Mouse (Mus musculus) mouse trophoblast stem cell (cell line): ENCODE measurements around the gene Amn1.
"Not testable (repeated sequence)": the region's sequence is repeated elsewhere in the genome, so short reads cannot be mapped to it uniquely, and the experiment has no call there.

ENCODE experiments used
- in situ Hi-C, 2 experiments: fragments of 300-500 bp; cut with MseI, MboI; formaldehyde crosslinking; loops; 2 replicates in 1 of 2; 3 replicates in 1 of 2; pipeline ENCODE4 v1.15.1; 2025

The Amn1 gene

DNA sequence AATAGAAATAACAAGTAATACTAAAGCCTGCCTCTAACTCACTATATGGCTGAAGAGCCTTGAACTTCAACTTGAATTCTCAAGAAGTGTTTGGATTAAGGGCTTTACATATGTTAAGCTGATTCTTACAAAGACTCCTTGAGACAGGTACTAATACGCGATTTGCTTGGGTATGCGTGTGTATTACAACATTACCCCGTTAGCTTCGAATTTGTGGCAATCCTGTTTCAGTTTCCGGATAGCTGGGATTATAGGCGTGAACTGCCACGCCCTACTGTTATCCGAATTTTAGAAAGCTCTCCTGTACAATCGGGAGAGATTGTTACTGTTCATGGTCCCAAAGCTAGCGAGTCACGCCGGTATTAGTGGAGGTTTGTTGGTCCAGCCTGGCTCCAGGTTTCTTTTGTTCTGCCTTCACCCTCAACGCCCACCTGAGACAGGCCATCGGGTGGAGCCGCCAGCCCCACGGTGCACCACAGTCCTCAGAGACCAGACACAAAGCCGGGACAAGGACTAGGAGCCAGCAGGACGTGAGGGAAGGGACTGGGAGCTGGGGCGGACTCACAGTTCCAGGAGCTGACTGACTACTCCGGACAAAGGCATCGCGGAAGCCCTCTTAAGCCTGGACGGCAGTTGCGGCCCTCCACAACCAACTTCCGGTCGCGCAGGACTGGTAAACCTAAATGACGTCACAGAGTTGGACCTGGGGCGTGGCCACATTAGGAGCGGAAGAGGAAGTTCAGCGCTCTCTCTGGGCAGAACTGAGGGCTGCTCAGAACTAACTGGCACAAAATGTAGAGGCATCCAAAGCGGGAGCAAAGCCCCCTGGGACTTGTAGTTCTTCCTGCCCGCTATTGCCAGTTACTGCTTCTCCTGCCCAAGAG, at the start of gene Amn1:
Gene Amn1, minus strand, starts transcription at position 672 of the 884 bp plus-strand sequence.
- in situ Hi-C loops = no loop called here

DNA sequence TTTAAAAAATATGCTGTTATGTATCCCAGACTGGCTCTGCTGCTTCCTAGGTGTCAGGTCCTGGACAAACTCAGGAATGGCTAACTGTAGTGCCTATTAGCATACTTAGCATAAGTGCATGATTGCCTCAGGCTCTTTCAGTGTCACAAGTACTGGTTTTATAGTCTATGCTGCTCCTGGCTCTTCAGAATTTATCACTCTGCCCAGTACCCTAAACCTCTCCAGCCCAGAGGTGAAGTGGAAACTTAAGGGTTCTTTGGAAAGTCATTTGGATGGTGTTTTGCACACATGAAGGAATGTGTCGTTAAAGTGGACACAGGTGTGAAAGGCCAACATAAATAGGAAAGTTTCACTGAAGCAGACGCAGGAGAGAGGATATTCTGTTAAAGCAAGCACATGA, 48.3 kb upstream of the Amn1 start:
- in situ Hi-C loops = no loop called here

DNA sequence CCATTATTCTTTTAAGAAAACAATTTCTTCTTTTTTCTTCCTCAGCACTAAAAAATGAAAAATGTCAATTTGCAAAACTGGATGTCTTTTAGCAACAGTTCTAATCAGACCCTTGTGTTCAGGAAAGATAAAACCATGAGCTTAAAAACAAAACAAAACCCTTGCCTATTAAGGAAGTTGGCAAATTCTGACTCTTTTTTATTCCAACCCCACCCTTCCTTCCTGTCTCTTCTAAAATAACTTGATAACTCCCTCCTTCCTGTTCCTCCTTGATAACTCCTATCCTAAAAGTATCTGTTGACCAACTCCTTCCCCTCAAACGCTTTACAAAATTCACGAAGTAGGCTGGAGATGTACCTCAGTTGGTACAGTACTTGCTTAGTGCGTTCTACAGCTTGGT, 45.4 kb upstream of the Amn1 start:
- in situ Hi-C loops = no loop called here

DNA sequence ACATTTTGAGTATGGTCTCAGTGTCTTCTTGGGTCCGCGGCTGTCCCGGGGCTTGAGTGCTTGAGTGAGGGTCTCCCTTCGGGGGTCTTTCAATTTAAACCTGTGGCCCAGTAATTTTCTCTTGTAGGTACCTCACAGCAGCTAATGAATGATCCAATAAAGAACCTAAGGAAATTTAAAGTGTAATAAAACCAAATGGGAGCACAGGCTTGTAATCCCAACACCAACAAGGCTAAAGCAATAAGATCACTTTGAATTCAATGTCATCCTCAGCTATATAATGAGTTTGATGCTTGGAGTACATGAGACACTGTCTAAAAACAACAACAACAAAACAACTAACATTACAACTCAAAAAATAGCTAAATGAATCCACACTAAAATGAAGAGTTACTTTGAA, 36.2 kb upstream of the Amn1 start:
- in situ Hi-C loops = no loop called here

DNA sequence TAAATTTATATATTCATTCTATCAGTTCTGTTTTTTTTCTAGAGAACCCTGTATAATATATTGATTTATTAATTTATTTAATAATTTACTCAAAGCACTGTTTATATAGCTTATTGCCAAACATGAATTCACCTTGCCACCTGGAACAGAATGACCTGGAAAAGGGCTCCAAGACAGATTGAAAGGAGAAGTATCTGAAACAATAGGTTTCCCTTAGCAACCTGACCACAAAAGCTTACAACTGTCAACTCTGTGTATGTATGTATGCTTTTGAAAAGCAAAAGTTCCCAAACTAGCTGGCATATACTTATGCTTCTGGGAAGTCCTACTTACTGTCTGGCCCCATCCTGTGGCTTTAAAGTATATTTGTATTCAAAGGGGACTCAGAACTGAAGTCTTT, 32.8 kb upstream of the Amn1 start:
- in situ Hi-C loops = no loop called here

DNA sequence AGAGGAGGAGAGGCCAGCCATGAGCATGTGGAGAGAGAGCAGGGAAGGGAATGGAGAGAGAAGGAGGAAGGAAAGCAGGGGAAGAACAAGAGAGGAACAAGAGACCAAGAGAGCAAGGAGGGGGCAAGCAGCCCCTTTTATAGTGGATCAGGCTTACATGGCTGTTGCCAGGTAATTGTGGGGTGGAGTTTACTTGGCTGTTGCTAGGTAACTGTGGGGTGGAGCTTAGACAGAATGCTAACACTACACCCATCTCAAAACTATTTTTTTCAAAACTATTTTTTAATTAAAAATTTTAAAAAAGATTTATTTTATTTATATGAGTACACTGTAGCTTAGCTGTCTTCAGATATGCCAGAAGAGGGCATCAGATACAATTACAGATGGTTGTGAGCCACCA, 10.1 kb upstream of the Amn1 start:
- in situ Hi-C loops = no loop called here

DNA sequence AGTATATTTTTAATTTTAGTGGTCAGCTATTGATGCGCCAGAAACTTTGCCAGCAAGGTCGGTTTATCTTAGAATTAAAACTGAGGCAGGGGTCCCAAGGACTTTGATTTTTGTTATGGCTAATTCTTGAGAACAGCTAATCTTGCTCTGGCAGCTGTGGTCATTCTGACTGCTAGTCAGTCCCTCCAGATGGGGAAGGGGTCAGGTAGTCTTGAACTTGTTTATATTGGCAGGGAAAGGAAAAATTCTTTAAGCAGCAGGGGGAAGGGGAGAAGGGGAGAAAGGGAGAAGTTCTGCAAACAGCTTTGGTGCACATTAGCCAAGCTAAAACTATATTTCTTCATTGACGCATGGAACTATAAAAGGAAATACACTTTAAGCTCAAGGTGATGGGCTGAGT, 8.6 kb upstream of the Amn1 start:
- in situ Hi-C loops = no loop called here

DNA sequence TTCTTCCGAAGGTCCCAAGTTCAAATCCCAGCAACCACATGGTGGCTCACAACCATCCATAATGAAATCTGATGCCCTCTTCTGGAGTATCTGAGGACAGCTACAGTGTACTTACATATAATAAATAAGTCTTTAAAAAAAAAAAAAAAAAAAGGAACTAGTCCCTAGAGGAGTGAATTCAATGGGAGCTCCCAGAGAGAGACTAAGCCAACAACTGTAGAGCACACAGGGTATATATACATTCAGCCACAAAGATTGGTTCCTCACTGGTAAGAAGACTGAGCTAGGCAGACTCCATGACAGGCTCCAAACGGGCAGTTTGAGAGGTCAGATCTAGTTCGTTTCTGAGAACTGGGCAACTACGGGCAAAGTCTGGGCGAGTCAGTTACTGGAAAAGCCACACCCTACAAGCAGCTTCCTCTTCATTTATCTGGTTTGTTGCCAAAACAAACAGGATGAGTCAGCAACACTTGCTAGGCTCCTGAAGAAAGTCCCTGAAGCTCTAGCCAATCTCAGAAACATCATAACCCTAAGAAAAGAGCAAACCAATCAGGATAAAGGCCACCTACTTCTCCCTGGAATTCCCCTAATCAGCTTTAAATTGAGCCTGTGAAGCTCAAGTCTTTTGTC, 4.9 kb upstream of the Amn1 start:
- in situ Hi-C loops = no loop called here

DNA sequence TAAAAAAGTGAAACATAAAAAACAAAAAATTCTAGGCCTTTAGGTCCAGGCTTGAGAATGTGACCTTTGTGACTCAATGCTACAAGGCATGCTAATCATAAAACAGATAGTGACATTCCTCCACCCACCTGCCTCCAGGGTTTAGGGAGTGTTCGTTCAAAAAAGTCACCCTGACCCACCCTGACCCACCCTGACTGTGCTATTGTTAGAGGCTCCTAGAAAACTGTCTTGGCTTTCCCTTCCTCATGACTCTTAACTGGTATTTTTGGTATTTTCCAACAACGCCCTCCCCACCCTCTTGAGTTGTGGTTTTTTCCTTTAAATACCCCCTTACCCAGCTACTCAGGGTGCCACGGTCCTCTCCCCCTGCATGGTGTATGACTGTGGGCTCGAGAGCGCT, 3.4 kb upstream of the Amn1 start:
- in situ Hi-C loops = not testable (repeated sequence)

DNA sequence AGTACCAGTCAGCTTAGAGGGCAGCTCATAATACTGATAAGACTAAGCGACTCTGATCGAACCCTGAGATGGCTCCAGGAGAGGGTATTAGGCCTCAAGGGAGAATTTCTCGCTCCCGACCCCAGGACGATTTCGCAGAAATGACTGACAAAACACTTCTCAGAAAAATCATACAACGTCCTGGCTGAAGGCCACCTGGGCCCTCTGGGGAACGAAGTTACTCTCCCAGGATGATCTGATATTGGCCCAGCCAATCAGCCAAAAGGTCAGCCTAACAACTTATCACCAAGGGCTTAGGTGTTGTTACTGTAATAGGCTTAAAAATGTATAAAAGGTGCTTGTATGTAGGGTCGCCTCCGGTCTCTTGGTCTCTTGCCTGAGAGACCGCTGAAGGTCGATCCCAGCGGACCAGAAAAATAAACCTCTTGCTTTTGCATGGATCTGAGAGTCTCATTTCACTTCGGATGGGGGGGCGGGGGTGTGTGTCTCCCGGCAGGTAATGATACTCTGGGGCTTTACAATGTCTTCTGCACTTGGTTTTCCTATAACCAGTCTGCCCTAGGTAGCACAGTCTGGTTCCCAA, 919 bp upstream of the Amn1 start:
- in situ Hi-C loops = no loop called here

DNA sequence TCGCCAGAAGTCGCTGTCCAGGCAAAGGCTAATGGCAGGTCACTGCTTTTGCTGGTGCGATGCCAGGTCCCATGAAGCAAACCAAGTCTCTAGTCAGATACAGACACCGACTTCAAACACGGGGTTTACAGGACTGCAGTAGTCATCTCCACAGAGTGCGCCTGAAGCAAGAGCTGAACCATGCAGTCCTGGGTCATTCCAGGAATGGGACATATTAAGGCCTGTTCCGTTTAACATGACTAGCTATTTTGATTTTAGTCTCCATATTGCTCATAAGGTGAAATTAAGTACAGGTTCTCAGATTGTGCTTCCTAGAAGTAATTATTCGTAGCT, 379 bp upstream of the Amn1 start:
- in situ Hi-C loops = no loop called here

DNA sequence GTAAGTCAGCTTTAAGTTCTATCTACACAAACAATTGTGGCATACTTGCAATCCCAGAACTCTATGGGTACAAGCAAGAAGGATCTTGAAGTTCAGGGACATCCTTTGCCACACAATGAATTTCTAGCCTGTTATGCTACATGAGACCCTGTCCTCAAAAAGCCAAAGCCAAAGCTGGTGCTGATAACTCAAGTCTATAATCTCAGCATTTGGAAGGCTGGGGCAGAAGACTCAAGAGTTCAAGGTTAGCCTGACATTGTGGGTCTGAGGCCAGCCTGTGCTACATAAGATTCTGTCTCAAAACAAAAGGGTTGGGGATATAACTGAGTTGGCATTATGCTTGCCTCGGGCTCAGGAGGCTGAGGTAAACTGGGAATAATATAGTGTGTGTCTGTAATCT, 1.1 kb downstream of the Amn1 start:
- in situ Hi-C loops = no loop called here

DNA sequence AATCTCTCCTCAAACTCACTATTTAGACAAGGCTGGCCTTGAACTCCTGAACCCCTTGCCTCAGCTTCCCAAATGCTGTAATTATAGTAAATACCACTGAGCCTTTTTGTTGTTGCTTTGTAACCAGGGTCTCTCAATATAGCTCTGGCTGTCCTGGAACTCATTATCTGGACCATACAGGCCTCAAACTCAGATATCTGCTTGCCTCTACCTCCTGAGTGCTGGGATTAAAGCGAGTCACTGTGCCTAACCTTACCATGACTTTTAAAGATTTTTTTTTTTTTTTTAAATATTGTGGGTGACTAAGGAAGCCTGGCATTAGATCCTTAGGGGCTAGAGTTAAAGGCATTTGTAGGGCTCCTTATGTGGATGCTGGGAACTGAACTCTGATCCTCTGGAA, 4.5 kb downstream of the Amn1 start:
- in situ Hi-C loops = no loop called here

DNA sequence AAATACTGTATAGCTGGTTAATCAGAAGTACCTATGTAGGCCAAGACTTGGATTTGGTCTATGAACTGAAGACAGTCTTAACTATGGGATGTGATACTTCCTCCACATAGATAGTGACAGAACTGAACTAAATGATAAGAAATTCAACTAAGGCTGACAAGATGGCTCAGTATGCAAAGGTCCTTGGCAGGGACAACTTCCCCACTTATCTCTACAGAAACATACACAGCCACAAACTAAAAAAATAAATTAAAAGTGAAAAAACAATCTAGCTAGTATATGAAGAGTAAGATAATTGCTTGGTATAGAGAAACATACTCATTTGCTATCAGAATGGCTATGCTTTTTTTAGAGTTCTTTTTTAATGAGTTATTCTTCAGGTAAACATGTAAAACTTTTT, 9.4 kb downstream of the Amn1 start:
- in situ Hi-C loops = no loop called here

DNA sequence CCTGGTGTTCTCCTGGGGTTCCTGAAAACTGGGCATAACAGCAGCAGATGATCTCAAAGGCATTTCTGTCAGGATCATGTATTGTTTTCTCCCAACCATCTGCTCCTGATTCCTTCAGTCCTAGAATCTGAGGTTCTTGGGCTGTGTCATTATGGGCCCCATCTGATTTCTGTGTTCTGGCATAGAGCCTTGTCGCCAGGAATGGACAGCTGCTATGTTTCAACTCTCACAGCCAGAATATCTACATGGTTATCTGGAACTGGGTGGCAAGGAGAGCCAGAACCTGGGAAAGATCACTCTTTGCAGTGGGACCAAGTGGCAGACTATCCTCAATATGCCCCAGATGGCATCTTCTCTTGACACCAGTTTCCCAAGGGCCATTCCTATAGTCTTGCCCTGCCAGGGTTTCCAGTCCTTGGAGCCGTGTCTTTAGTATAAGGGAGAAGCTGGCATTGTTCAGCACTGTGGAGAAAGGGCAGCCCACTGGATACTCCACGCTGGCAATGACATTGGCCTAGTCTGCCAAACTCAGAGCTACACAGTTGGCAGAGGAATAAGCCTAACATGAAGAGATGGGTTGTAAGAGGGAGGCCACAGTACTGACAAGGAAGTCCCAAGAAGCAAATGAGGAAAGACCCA, 13.5 kb downstream of the Amn1 start:
- in situ Hi-C loops = no loop called here

DNA sequence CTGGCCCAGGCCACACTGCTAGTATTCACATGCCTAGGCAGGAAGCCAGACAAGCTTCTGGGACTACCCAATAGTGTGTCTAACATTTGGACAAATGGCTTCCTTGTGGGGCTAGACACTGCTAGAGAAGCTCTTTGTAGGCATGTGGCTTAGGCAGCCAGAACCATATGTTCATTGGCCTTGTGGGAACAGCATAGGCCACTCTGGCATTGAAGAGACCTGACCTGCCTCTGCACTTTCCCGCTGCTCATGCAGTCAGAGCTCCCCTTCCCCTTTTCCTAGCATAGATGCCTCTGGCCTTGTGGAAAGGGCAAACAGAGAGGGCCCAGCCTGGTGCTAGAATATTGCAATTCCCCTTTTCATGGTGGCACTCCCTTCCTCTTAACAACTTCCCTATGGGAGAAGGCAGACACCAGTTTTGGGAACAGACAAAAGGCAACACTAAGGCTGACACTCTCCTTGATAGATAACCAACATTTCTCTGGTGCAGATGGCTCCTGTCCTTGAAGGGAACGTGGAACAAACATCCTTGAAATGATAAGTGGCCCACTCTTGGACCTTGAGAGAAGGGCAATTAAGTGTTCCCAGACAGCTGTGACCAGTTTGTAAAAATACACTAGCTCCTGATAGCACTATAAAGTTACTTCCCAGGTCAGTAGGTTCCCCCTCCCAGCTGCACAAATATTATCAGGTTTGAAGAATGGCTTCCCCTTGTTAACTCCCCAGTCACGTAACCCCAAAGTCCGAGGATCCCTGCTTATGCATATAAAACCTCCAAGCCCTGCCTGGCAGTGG, 14.5 kb downstream of the Amn1 start:
- in situ Hi-C loops = no loop called here

DNA sequence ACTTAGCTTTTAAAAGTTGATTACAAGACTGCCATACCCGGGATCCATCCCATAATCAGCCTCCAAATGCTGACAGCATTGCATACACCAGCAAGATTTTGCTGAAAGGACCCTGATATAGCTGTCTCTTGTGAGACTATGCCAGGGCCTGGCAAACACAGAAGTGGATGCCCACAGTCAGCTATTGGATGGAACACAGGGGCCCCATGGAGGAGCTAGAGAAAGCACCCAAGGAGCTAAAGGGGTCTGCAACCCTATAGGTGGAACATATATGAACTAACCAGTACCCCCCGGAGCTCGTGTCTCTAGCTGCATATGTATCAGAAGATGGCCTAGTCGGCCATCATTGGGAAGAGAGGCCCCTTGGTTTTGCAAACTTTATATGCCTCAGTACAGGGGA, 18.5 kb downstream of the Amn1 start:
- in situ Hi-C loops = not testable (repeated sequence)

DNA sequence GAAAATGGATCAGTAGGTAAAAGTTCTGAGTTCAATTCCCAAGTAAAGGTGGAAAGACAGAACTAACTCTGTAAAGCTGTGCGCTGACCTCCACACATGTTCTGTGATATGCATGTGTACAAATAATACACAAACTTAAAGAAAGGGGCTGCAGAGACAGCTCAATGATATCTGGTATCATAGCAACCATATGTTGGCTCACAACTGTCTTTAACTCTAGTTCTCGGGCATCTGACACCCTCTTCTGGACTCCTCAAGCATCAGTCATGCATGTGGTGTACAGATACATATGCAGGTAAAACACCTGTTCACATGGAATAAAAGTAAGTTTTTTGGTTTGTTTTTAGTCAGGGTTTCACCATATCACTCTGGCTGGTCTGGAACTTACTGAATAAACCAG, 20.1 kb downstream of the Amn1 start:
- in situ Hi-C loops = no loop called here

DNA sequence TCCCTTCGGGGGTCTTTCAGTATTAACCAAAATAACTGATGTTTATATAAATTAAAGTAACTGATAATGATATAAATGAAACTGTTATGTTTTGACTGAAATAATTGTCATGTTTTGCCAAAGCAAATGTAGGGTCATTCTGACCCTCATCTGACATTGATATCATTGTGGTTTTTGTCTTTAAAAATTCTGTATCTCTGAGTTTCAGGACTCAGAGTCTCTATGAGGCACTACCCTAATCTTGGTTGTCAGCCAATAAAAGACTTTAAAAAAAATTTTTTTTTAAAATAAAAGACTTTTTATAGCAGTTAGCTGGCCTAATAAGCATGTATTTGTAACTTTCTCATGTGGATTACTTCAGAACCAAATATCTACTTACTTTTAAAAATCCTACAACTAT, 20.8 kb downstream of the Amn1 start:
- in situ Hi-C loops = no loop called here

DNA sequence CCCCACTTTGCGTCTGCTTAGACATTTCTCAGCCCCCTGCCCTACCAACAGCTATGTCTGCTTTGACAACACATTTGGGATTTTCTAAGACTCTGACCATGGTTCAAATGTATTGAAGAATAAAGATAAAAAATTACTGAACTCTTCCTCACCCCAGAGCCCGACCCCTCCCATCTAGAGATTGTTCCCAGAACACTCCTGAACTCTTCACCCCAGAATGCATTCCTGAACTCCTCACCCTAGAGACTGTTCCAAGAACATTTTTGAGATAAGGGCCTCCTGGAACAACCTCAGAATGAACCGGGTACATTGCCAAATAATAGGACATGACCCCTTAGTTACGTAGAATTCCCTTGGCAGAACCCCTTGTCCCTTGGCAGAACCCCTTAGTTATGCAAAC, 21.5 kb downstream of the Amn1 start:
- in situ Hi-C loops = not testable (repeated sequence)

DNA sequence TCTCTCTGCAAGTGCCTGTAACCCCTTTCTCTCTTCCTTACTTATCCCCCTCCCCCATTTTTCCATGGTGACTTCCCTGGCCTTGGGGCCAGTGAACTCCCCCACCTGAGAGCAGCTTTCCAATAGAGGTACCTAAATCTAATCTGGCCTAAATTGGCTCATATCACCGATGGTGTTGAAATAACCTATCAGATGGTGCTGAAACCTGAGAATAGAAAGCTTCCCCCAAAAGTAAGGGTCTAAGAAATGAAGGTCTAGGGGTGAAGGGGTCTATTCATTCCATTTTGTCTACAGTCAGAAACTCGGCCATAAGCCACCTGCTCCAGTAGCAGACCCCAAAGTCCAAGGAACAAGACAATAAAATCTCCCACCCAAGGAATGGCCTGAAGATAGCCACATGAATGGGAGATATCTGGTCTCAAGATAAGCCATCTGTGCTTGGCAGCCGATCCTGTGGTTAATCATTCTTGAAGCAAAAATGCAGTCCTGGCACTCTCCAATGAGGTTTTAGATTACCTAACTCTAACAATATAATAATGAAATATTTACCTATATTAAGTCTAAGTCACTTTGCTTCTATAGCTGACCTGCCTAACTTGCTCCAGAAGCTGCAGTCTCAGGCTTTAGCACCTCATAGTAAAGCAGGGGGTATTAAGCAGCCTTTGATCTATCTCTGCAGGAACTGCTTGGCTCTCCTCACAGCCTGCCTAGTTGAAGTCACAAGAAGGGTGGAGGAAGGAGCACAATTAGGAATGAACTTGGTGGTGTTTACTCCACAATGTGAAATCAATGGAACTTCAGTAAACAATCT, 33.3 kb downstream of the Amn1 start:
- in situ Hi-C loops = no loop called here
